Mouse (Mus musculus) liver, postnatal 0 days (tissue): Measurements from ENCODE around the gene Mrps18a.

Experiments used
- CTCF ChIP-seq: sonication (generic); IDR thresholded peaks from 2 replicates; pipeline ENCODE4 v1.5.1; 2016; ENCODE audit warnings: antibody characterized with exemption, low read depth
- EP300 ChIP-seq: IDR thresholded peaks from 2 replicates; pipeline ENCODE4 v1.6.1; 2016; ENCODE audit warnings: antibody characterized with exemption, low read depth, mild to moderate bottlenecking

GRCm38 (mm10) chr17:46079037-46079436 is 31.7 kb upstream of the Mrps18a start:
- peak; percentile 35; the same call in 1 of the 2 replicates for TF ChIP-seq CTCF
- TF ChIP-seq EP300: no peak
